Mouse (Mus musculus): ENCODE results near the gene Casc3.

Casc3 gene

GRCm38 (mm10) chr11:98804605-98805004, at the start of gene Casc3:
Gene Casc3, plus strand, starts transcription at chr11:98804905.
- no peak for DNase-seq (ENCODE audit: extremely low spot score)

GRCm38 (mm10) chr11:98755726-98756380, 48.9 kb upstream of the Casc3 start:
- no peak for DNase-seq (ENCODE audit: extremely low spot score)

GRCm38 (mm10) chr11:98756711-98757110, 48.0 kb upstream of the Casc3 start:
- no peak for DNase-seq (ENCODE audit: extremely low spot score)

GRCm38 (mm10) chr11:98761939-98762338, 42.8 kb upstream of the Casc3 start:
- no peak for DNase-seq (ENCODE audit: extremely low spot score)

GRCm38 (mm10) chr11:98762756-98763501, 41.8 kb upstream of the Casc3 start:
- no peak for DNase-seq (ENCODE audit: extremely low spot score)

- no peak for DNase-seq (ENCODE audit: extremely low spot score)
Observed at GRCm38 (mm10) chr11:98763502-98763861, 41.2 kb upstream of the Casc3 start.

GRCm38 (mm10) chr11:98764091-98764490, 40.6 kb upstream of the Casc3 start:
- no peak for DNase-seq (ENCODE audit: extremely low spot score)

GRCm38 (mm10) chr11:98764746-98765145, 40.0 kb upstream of the Casc3 start:
- no peak for DNase-seq (ENCODE audit: extremely low spot score)

GRCm38 (mm10) chr11:98765421-98766309, 39.0 kb upstream of the Casc3 start:
- no peak for DNase-seq (ENCODE audit: extremely low spot score)

- no peak for DNase-seq (ENCODE audit: extremely low spot score)
Observed at GRCm38 (mm10) chr11:98766346-98766745, 38.4 kb upstream of the Casc3 start.

GRCm38 (mm10) chr11:98766816-98767215, 37.9 kb upstream of the Casc3 start:
- DNase-seq (ENCODE audit: extremely low spot score) = no peak

- peak; percentile 60 for DNase-seq (ENCODE audit: extremely low spot score)
Observed at GRCm38 (mm10) chr11:98767276-98767675, 37.4 kb upstream of the Casc3 start.

GRCm38 (mm10) chr11:98767713-98768112, 37.0 kb upstream of the Casc3 start:
- DNase-seq (ENCODE audit: extremely low spot score) = no peak

- peak; percentile 43 for DNase-seq (ENCODE audit: extremely low spot score)
Observed at GRCm38 (mm10) chr11:98768127-98769006, 36.3 kb upstream of the Casc3 start.

- DNase-seq (ENCODE audit: extremely low spot score) = no peak
Observed at GRCm38 (mm10) chr11:98769007-98769954, 35.4 kb upstream of the Casc3 start.

GRCm38 (mm10) chr11:98770096-98770975, 34.4 kb upstream of the Casc3 start:
- DNase-seq (ENCODE audit: extremely low spot score) = no peak

- no peak for DNase-seq (ENCODE audit: extremely low spot score)
Observed at GRCm38 (mm10) chr11:98771131-98771530, 33.6 kb upstream of the Casc3 start.

- no peak for DNase-seq (ENCODE audit: extremely low spot score)
Observed at GRCm38 (mm10) chr11:98771844-98772525, 32.7 kb upstream of the Casc3 start.
